Comparison of ENCODE assay signal across 8 mouse cellular contexts in genomic region chr7:27486770-27487697, GRCm38 (mm10). TPM values are rescaled to one million over a fixed set of nuclear protein-coding genes. Genes with fewer than 3 reads are reported as not detected.
A peak's percentile ranks its signal among the peaks of the same experiment; 100 is the strongest.
DNase-seq lines count a peak whose midpoint lies in the region; ATAC-seq lines count a peak whose summit lies in the region.

Gene Sertad1 (plus strand): TSS chr7:27486910.

- H3K4me3 ChIP-seq in brown adipose tissue, adult 24 weeks (ENCODE audit: insufficient read depth, low read depth, low read length), result peak within 1 kb of the TSS; percentile 81
- H3K4me3 ChIP-seq in heart, embryonic 13.5 days, result peak within 1 kb of the TSS; percentile 85
- peak within 1 kb of the TSS; percentile 87 for H3K4me3 ChIP-seq in liver, embryonic 13.5 days (replicated peaks)
- H3K4me3 ChIP-seq in stomach, embryonic 16.5 days (replicated peaks; ENCODE audit: low read length), result peak within 1 kb of the TSS; percentile 84

- peak; percentile 100 for DNase-seq in CD4-positive, CD25-positive, alpha-beta regulatory T cell, adult 2 months (ENCODE audit: low read depth, low spot score)
- peak; percentile 83 for DNase-seq in fat pad, adult 2 months (ENCODE audit: extremely low read depth, low read depth, low spot score)
- peak; percentile 100 for DNase-seq in kidney, postnatal 14 days
- peak; percentile 100 for DNase-seq in liver, embryonic 13.5 days
- peak; percentile 99 for DNase-seq in neural tube, embryonic 10.5 days (ENCODE audit: extremely low spot score, low spot score)

- peaks cover 6% of the 10 kb centered on the region for H3K4me1 ChIP-seq in brown adipose tissue, adult 24 weeks (ENCODE audit: control insufficient read depth, insufficient read depth, insufficient read length, low read length)
- peaks cover 49% of the 10 kb centered on the region for H3K4me1 ChIP-seq in heart, embryonic 13.5 days
- peaks cover 83% of the 10 kb centered on the region for H3K4me1 ChIP-seq in liver, embryonic 13.5 days (replicated peaks)
- H3K4me1 ChIP-seq in stomach, embryonic 16.5 days (ENCODE audit: control insufficient read depth, insufficient read depth, low read length), result peaks cover 35% of the 10 kb centered on the region

- H3K9ac ChIP-seq in heart, embryonic 13.5 days, result peak within 1 kb of the TSS; percentile 95
- H3K9ac ChIP-seq in liver, embryonic 13.5 days, result peak within 1 kb of the TSS; percentile 93
- H3K9ac ChIP-seq in stomach, embryonic 16.5 days (ENCODE audit: low read length), result peak within 1 kb of the TSS; percentile 93

- peaks cover 17% of the 10 kb centered on the region for H3K36me3 ChIP-seq in heart, embryonic 13.5 days
- peaks cover 15% of the 10 kb centered on the region for H3K36me3 ChIP-seq in liver, embryonic 13.5 days
- H3K36me3 ChIP-seq in stomach, embryonic 16.5 days (ENCODE audit: control insufficient read depth, insufficient read depth, low read length), result no peaks in the 10 kb centered on the region; the same call in 1 of the 2 replicates

- under 1% methylated on average over 77 of the region's 80 CpGs for WGBS in heart, embryonic 13.5 days
- WGBS in liver, embryonic 13.5 days (ENCODE audit: insufficient replicate concordance), result under 1% methylated on average over 75 of the region's 80 CpGs
- WGBS in stomach, embryonic 16.5 days, result under 1% methylated on average over 77 of the region's 80 CpGs

- peak within 1 kb of the TSS; percentile 71 for H3K4me2 ChIP-seq in heart, embryonic 13.5 days
- H3K4me2 ChIP-seq in liver, embryonic 13.5 days, result peak within 1 kb of the TSS; percentile 81
- H3K4me2 ChIP-seq in stomach, embryonic 16.5 days (ENCODE audit: low read depth, low read length), result peak within 1 kb of the TSS; percentile 92

- H3K27ac ChIP-seq in brown adipose tissue, adult 24 weeks (replicated peaks; ENCODE audit: low read depth, low read length), result peak within 1 kb of the TSS; percentile 85
- H3K27ac ChIP-seq in heart, embryonic 13.5 days (replicated peaks), result peak within 1 kb of the TSS; percentile 99
- peak within 1 kb of the TSS; percentile 93 for H3K27ac ChIP-seq in liver, embryonic 13.5 days
- H3K27ac ChIP-seq in stomach, embryonic 16.5 days (ENCODE audit: low read length), result peak within 1 kb of the TSS; percentile 99

- ATAC-seq in heart, embryonic 13.5 days (ENCODE audit: extremely low read depth, insufficient number of reproducible peaks, low FRiP score, low TSS enrichment), result peak; percentile 82
- ATAC-seq in liver, embryonic 13.5 days (ENCODE audit: low read depth), result peak; percentile 78
- ATAC-seq in stomach, embryonic 16.5 days (ENCODE audit: insufficient read depth, low FRiP score), result peak; percentile 93

- H3K27me3 ChIP-seq in heart, embryonic 13.5 days (replicated peaks), result no peaks in the 10 kb centered on the region
- H3K27me3 ChIP-seq in liver, embryonic 13.5 days, result no peaks in the 10 kb centered on the region
- no peaks in the 10 kb centered on the region for H3K27me3 ChIP-seq in stomach, embryonic 16.5 days (ENCODE audit: control insufficient read depth, insufficient read depth, low read length)

- no peaks in the 10 kb centered on the region for H3K9me3 ChIP-seq in heart, embryonic 13.5 days
- H3K9me3 ChIP-seq in liver, embryonic 13.5 days (replicated peaks), result no peaks in the 10 kb centered on the region
- no peaks in the 10 kb centered on the region for H3K9me3 ChIP-seq in stomach, embryonic 16.5 days (replicated peaks; ENCODE audit: control insufficient read depth, low read length)

RNA-seq across cellular contexts. Expression of gene Sertad1, which starts in this region (rescaled TPM):
- polyA plus RNA-seq in brown adipose tissue, adult 24 weeks (2012; ENCODE audit: insufficient read depth, insufficient read length, missing spikeins), result 10.1 and 13.6 TPM in 2 replicates
- polyA plus RNA-seq in heart, embryonic 13.5 days (2015; fragmentation: Nextera tagmentation; extraction: Ambion mirVana), result 32.3 and 37.1 TPM in 2 replicates
- polyA plus RNA-seq in liver, embryonic 13.5 days (2015; fragmentation: Nextera tagmentation; extraction: Ambion mirVana), result 20.7 and 21.7 TPM in 2 replicates
- 42.0 and 45.9 TPM in 2 replicates for polyA plus RNA-seq in stomach, embryonic 16.5 days (2015; fragmentation: Nextera tagmentation; extraction: Ambion mirVana)

Comparison
In these comparisons a context has a peak if more than half of its experiments do, and no peak if none do; other contexts are left out.
1. Peak in every context shown above with its lines: DNase-seq, ATAC-seq, H3K4me3 ChIP-seq and H3K27ac ChIP-seq.